Mouse (Mus musculus) 416B (cell line): ENCODE measurements at regions not wholly inside any gene's neighbourhood (a gene's known extent, or its start where the extent isn't known, plus 50 kb on each side); places are given as distances from the start of the nearest gene placed in this dataset.
A peak's percentile ranks its signal among the peaks of the same experiment; 100 is the strongest.
"Not testable (repeated sequence)": the region's sequence is repeated elsewhere in the genome, so short reads cannot be mapped to it uniquely, and the experiment has no call there.

Experiments
- DNase-seq: peaks from one replicate; pipeline ENCODE4 v3.0.0; 2011; ENCODE audit warnings: low read depth

DNA sequence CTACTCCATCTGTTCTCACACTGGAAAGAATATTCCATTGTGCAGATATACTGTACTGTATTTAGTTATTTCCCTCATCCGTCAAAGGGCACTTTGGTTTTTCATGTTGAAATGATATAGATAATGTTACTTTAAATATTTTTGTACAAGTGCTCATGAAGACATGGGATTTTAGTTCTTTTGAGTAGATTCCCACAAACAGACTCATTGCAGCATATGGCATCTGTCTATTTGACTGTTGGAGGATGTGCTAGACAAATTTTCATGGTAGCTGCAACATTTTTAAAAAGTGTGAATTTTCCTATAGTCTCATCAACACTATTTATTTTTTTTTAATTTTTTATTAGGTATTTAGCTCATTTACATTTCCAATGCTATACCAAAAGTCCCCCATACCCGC lies 502.5 kb downstream of the Hdgfl1 start:
- no peak for DNase-seq

DNA sequence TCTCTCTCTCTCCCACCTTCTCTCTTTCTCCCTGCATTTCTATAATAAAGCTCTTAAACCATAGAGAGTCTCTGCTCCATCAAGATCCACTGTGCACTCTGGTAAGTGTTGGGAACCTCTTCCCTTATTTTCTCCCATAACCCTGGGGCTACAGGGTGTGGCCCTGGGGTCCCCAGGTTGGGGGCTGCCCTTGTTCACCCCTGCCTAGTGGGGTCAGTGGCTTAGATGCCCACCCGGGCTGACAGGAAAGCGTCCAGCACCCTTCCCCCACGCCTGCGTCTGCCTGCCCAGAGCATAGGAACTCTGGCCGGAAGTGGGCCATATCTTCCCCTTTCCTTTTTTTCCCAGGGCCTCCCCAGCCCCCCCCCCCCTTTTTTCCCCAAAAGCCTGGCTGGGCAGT lies 534.0 kb downstream of the Hdgfl1 start:
- no peak for DNase-seq

DNA sequence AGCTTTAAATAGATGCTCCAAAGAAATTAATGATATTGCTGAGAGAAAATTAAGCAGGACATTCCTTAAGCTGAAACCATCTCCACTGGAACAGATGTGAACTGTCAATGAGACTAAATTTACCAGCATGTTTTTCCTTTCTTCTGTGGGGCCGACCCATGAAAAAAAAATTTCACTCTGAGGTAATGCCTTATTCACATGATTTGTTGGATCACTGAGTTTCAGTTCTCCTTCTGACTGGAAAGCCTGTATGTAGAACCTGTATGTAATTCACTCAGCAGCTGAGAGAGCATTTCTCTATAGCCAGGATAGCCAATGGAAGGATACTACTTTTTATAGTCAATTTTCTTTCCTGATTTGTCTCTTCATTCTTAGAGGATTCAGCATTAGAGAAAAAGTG lies 535.3 kb downstream of the Hdgfl1 start:
- DNase-seq, result no peak

DNA sequence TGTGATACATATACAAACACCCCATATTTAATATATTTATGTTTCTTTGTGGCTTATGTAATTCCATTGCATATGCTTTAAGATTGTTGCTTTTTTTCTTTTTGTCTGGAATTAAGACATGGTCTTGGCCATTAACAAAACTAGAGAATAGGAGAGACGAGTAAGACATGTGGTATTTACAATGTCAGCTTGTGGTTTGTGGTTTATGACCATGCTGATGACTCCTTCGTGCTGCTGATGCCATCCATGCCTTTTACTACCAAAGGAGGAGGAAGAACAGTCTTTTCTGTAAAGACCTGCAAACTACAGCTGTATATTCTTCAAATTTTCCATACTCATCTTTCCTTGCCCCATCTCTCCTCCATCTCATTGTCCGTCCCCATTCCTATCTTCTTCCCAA lies 552.7 kb downstream of the Hdgfl1 start:
- peak; percentile 75 for DNase-seq

DNA sequence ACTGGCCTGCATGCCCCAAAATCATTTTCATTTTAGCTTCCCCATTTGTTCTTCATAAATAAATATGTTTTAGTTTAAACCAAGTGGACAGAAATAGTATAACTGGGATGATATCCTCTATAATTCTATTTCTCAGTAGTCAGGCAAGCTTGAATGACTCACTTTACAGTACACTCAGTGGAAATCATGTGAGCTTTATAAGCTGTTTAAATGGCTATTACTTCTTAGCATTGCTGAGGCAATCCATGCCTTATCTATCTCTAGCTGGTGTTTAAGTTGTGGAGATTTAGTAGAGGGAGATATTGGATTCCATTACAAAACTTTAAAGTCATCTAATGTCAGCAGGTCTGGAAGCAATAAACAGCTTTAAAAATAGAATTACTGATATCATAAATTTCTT lies 553.4 kb downstream of the Hdgfl1 start:
- peak; percentile 1 for DNase-seq

DNA sequence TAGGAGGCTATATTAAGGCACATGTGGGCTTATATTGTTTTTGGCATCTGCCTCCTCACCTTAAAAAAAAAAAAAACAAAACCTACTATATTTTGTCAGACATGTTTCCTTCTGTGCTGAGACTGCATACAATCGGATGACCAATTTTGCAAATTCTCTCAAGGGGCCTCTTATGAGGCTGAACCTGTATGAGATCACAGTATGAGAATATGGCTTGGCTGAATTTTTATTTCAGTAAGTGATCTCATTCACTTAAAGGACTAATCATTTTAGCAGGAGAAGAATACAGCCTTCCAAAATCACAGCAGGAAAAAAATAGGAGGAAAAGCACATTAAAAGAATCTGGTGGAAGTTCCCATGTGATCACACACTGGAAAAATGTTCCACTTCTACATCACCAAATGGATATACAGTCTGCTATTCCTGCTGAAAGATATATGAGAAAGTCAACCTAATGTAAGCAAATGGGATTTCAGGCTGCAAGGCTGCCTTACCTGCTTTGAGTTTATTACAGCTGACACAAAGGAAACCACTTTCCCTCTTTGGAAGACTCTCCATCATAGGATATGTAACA lies 564.3 kb downstream of the Hdgfl1 start:
- no peak for DNase-seq

DNA sequence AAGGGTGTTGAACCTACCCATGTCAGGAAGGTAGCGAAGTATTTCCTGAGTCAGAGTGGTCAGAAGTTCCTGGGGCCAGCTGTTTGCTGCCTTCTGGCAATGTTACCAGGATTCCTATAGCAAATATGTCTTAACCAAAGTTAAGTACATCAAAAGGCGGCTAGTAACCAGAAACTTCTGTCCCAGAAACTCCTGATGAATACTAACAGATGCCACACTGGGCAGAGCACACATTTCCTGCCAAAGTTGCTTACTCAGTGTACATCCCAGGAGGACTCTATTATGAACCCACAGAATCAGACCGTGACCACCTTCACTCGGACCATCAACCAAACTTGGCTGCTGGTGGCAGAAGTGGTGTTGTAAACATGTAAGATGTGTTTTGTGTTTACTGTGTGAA lies 575.3 kb downstream of the Hdgfl1 start:
- DNase-seq, result no peak

DNA sequence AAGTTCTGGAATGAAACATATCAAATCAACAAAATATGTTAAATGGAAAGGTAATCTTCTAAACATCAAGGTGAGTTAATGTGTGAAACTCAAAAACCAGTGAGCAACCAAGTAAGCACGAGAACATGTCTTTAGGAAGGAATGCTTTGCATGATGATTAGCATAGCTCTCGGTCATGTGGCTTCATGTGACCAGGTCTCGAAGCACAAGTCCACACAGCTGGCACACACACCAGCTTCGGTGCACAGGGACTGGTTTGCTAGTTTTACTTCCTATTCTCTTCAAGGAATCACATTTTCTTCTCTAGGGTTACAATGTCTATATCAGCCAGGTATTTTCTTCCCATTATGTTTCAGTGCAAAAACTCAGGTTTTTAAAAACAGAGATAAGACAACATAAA lies 586.1 kb downstream of the Hdgfl1 start:
- no peak for DNase-seq

DNA sequence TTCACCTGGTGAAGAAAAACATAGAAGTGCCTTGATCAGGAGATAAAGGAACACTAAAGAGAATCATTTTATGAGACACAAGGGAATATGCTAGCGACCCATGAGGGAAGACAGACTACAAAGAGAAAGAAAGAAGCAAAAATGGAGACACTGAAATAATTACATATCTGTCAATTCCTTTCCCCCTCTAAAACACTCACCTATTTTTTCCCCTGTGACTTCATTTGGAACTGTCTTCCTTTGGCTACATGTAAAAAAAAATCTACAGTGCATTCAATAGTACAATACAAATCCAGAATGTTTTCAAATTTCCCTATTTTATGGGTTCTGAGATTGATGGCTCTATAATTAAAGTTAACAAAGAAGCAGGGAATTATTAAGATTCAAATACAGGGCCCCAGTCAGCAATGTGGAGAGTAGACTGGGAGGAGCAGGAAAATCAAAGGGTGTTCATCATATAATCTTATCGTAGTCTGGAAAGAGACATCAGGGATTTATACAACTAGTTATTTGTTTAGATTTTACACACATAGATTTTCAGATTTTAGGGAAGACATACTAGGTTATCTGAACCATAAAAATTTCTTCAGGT lies 598.0 kb downstream of the Hdgfl1 start:
- DNase-seq, result no peak

DNA sequence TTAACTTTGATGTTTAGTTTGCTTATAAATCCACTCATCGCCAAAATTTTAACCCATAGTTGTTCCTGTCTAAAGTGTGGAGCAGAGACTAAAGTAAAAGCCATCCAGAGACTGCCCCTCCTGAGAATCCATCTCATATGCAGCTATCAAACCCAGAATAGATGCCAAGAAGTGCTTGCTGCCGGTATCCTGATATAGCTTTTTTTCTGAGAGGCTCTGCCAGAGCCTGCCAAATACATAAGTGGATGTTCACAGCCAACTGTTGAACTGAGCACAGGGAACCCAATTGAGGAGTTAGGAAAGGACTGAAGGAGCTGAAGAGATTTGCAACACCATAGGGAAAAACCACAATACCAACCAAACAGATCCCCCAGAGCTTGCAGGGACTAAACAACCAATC lies 600.3 kb downstream of the Hdgfl1 start:
- no peak for DNase-seq

DNA sequence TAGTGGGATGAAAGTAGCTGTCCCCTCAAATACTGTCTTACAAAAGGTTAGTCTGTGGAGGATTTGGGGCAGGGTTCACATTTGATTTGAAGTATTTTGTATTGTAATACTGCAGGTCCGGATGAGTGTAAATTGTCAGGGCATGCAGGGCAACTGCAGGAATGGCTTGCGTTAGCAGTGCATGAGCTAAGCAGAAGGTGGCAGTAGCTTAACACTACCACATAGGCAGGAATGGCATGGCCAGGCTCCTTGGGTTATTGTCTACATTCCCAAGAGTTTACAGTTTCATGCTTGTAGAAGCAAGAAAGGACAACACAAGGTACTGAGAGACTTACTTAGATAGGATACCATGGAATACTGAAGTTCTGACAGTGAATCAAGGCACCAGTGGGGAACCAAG lies 611.3 kb downstream of the Hdgfl1 start:
- DNase-seq, result no peak

DNA sequence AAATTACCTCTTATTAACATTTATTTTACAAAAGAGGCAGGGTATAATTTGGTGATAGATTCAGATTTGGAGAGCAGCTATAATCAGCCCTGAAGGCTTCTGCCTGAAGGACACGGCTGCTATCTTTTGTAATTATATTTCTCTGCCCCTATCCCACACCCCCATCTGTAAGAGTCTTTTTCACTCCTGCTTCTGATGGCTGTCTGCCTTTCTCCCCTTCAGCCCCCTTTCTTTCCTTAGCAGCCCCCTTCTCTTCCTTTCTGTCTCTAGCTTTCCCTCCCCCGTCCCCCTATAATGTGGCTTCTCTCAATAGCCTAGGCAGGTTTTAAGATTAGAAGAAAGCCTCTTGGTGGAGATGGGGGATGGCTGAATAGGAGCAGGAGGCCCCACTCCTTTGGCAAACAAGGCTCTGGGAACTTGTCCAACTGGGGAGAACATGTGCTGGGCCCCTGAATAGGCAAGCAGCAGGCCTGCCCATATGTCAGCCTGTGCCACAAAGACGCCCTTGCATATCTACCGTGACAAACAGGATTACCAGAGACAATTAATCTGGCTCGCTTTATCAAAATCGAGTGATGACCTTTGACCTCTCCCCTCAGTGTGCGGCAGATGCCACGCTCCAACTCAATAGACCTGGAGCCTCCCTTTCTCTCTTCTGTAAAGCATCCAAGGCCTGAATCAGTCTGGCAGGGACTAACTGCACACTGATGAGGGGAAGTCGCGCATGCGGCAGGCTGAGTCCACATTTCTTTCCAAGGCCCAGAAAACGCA lies 615.1 kb downstream of the Hdgfl1 start:
- DNase-seq, result no peak

DNA sequence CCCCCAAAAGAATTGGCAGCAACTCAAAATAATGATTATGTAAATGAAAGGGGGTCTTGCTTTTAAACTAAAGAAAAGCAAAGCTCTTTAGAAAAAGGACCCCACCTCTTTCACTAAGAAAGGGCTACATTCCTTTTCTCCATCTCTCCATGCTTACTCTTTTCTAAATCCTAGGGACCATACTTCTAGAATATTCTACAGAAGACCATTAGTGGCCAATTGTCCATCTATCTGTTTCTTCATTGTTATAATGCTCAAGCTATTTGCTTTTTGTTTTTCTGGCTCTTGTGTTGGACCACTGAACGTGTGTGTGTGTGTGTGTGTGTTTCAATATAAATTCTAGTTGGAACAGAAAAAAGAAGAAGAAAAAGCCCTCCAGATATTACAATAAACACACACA lies 615.7 kb downstream of the Hdgfl1 start:
- DNase-seq, result no peak

DNA sequence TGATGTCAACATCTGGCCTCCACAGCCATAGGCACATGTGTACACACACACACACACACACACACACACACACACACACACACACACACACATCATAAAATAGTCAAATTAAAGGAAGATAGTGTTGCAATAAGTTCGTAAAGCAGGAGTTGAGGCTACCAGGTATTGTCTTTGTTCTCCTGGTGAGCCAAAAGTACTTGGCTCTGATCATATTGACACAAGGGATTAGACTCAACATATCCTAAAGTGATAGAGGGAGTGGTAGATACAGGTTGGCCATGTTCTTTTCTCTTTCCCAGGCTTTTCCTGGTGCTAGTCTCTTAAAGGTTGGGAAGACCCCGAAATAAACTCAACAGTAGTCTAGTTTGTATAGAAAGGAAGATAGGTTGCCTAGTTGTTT lies 616.9 kb downstream of the Hdgfl1 start:
- no peak for DNase-seq

DNA sequence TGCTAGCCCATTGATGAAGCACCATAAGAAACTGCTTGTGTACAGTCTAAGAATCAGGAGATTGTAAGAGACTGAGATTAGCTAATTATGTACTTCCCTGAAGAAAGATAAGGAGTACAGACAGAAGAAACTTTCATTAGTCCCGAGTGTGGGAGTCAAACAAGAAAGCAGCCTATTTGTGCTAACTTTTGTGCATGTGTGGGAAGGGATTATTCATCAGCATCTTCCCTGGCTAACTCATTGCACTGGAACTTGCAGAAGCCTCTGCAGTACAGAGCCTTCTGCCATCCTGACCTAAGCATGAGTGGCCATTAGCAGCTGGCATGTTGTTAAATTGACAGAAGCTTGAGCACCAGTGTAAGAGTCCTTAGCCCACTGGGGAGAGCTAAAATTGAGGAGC lies 619.5 kb downstream of the Hdgfl1 start:
- DNase-seq, result no peak

DNA sequence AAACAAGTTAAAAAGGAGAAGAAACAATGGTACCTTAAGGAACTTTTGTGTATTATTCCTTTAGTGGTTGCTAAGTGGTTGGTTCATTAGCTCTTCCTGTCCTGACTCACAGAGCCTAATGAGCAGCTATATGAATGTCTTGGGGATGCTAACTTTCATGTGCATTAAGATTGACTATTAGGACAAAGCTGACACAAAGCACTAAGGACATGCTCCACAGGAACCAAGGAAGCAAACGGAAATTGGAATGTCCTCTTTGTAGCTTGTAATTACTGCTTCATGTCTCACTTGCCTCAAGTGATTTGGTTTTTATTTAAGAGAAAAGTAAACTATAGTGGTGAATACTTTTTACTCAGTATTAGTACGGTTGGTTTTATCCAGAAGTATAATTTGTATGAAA lies 627.2 kb downstream of the Hdgfl1 start:
- no peak for DNase-seq

DNA sequence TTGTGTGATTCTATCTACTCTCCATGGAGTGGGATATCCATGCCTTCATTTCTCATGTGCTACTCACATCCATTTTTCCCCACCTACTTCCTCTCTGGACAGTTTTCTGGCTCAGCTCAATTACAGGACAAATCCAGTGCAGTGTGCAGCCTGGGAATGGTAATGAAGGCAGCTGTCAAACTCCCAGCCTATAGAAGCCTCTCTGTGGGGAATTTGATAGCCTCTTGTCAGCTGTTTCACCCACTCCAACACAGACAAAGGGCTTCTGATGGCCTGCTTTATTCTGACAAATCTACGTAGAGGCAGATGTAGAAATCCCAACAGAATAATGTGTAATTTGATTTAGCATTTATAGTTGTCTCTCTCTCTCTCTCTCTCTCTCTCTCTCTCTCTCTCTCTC lies 650.6 kb downstream of the Hdgfl1 start:
- DNase-seq, result no peak

DNA sequence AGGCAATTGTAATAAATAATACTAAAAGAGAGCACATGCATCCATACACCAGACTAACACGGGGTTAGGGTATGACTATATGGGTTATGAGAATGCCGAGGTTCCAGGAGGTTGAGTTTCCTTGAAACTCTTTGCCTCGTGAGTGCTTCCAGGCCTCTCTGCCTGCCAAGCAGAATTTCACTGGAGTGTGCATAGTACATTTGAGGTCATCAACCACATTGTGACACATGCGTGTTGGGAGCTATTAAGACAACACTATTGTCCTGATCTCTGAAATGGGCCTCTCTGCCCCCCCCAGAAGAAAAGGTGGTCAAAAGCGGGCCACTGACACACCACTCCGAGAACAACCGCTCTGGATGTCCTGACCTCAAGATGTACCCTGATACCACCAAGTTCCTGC lies 655.8 kb downstream of the Hdgfl1 start:
- DNase-seq, result no peak

DNA sequence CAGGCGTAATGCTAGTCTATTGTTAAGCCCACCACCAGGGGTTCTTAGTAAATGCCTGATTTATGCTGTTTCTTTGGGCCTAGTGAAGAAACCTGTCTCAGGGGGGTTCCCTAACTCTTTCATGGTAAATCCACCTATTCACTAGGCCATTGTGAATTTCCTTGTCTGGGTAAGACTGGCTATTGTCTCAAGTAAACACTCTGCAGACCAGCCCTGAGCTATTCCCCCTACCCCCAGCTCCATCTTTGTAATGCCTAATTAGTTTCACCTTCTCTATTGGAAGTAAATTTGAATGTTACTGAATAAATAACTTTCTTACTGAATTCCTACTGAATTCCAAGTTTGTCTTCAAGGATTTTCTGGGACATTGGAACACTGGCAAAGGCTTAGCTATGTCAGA lies 656.2 kb downstream of the Hdgfl1 start:
- DNase-seq, result not testable (repeated sequence)

DNA sequence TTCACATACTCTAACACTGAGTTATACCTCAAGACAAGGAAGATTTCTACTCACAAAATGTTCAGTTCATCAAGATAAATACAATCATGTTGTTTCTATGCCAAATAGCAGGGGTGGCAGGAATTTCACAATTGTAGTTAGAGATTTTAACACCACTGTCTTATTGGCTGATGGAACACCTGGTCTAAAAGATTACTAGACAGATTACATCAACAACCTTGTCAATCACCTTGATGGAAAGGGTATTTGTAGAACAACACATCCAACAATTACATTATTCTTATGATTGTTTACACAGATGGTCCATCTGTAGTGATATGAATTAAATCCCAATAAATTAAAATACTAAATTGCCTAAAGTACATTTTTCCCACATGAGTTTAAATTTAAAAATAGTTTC lies 657.4 kb downstream of the Hdgfl1 start:
- DNase-seq, result no peak

DNA sequence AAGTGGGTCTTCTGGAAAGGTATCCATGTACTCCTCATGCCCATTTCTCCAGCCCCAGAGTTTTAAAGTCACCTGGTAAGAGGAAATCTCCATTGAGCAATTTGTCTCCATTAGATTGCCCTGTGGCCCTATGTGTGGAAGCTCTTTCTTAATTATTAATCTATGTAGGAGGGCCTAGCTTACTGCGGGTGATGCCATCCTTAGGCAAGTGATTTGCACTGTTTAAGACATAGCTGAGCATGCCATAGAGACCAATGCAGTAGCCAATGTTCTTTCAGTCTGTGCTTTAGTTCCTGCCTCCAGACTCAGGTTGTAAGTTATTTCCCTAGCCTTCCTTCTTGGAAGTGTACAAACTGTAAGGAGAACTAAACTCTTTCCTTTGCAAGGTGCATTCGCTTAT lies 661.0 kb downstream of the Hdgfl1 start:
- no peak for DNase-seq

DNA sequence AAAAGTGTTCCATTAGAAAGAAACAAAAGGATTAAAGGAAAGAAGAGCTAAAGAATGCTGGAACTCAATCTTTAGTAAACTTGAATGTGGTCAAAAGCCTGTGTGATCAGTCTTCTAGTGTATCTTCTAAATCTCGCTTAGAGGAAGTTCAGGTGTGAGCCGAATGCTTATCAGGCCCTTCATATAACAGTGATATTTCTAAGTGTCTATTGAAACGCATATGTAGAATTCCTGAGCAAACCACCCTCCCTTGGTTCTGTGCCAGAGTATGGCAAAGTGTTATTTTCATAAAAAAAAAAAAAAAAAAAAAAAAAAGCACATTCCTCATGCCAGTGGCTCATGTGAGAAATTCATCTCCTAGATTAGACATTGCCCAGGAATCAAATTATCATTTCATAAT lies 681.2 kb downstream of the Hdgfl1 start:
- no peak for DNase-seq

DNA sequence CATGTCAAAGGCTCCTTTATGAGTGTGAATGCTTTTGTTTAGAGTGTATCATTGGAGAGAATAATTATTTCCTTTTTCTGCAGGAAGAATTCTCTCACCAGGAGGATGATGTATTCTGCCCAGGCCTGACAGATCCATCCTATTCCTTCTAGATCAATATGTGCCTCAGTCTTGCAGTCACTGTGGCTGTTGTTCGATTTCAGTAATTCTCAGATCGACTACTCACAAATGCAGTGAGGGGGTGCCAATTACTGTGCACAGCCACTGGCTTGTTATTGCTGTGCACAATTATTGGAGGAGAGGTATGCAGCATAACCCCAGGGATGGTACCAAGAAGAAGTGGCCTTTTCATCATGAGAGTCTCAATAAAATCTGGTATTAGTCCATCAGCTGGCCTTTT lies 689.2 kb downstream of the Hdgfl1 start:
- no peak for DNase-seq

DNA sequence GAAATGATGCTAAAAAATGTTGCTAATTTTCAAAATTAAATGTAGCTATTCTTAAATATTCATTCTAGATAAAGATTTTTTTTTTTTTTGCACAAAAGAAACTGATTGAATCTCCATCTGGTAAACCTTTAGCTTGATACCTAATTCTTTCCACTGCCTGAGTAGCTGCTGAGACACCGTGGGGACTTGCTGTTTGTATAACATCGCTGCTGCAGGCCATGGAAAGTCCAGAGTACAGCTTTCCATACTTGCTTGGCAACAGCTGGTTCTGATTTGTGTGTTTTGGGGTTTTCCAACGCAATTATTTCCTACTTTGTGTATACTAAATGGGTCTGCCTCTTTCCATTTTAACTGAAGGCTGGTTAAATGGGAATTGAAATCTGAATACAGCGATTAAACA lies 689.7 kb downstream of the Hdgfl1 start:
- no peak for DNase-seq
